Comparison of ENCODE assay signal across 23 mouse cellular contexts in the genomic region with DNA sequence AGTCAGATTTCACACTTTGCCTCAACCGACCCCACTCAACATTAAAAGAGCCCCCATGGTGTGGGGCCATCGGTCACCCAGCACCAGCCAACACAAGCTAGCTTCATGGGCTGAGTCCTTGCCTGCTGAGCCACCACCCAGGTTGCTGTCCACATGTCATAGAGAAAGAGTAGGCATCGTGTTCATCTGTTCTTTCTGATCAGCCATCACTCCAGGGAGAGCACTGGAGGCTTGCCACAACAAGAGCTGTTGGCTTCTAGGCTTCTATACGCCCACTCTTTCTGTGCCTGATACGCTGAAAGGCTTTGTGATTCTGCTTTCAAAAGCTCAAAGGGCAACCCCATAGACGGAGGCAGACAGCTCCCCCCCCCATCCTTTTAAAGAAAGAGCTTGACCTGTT.
A peak's percentile ranks its signal among the peaks of the same experiment; 100 is the strongest.
DNase-seq lines count a peak whose midpoint lies in the region; ATAC-seq and TF ChIP-seq lines count a peak whose summit lies in the region.
"Had no signal": no experiment of that assay in that cellular context is flagged by ENCODE, and none has a peak within 500 bp of the region (broad histone marks: within the 10 kb centered on the region; RNA-seq: fewer than 3 reads in every experiment).

No protein-coding gene starts in this region.

- no peak overlapping the region for H3K4me3 ChIP-seq in hindbrain, postnatal 0 days (ENCODE audit: low read length)
- no peak overlapping the region for H3K4me3 ChIP-seq in hindbrain, embryonic 14.5 days (replicated peaks; ENCODE audit: low read length)
- H3K4me3 ChIP-seq in forebrain, embryonic 11.5 days (ENCODE audit: low read depth, low read length) = no peak overlapping the region
- H3K4me3 ChIP-seq: heart, embryonic 12.5 days; liver, embryonic 13.5 days; myocyte; neural tube, embryonic 13.5 days; stomach, embryonic 15.5 days had no signal

- H3K4me2 ChIP-seq in hindbrain, postnatal 0 days (ENCODE audit: low read depth, low read length) = no peak overlapping the region
- no peak overlapping the region for H3K4me2 ChIP-seq in hindbrain, embryonic 14.5 days (replicated peaks)
- H3K4me2 ChIP-seq in forebrain, embryonic 11.5 days (ENCODE audit: low read depth, low read length, severe bottlenecking) = no peak overlapping the region
- H3K4me2 ChIP-seq: heart, embryonic 12.5 days; liver, embryonic 13.5 days; neural tube, embryonic 13.5 days; stomach, embryonic 15.5 days had no signal

- H3K4me1 ChIP-seq in hindbrain, postnatal 0 days (ENCODE audit: insufficient read depth, low read length) = 0 out of 2 replicates have a peak, but pooled peaks cover 4% of the 10 kb centered on the region
- H3K4me1 ChIP-seq in hindbrain, embryonic 14.5 days (replicated peaks; ENCODE audit: control insufficient read depth, insufficient read depth, low read length) = peaks cover 30% of the 10 kb centered on the region
- peaks cover 2% of the 10 kb centered on the region; the same call in 1 of the 2 replicates for H3K4me1 ChIP-seq in forebrain, embryonic 11.5 days (replicated peaks; ENCODE audit: control insufficient read depth, insufficient read depth, low read length)
- H3K4me1 ChIP-seq: heart, embryonic 12.5 days; liver, embryonic 13.5 days; stomach, embryonic 15.5 days had no signal

- H3K9ac ChIP-seq in hindbrain, postnatal 0 days (replicated peaks; ENCODE audit: low read length) = no peak overlapping the region
- no peak overlapping the region for H3K9ac ChIP-seq in hindbrain, embryonic 14.5 days
- H3K9ac ChIP-seq in forebrain, embryonic 11.5 days (ENCODE audit: low read length) = no peak overlapping the region
- H3K9ac ChIP-seq: heart, embryonic 12.5 days; liver, embryonic 13.5 days; neural tube, embryonic 13.5 days; stomach, embryonic 15.5 days had no signal

- ATAC-seq in hindbrain, postnatal 0 days = no peak
- no peak for ATAC-seq in hindbrain, embryonic 14.5 days (ENCODE audit: low FRiP score)
- ATAC-seq in forebrain, embryonic 11.5 days (replicated peaks; ENCODE audit: low FRiP score) = no peak
- ATAC-seq: forebrain, embryonic 14.5 days had no signal

- H3K27me3 ChIP-seq in hindbrain, postnatal 0 days (ENCODE audit: insufficient read depth, low read length) = no peaks in the 10 kb centered on the region
- no peaks in the 10 kb centered on the region for H3K27me3 ChIP-seq in hindbrain, embryonic 14.5 days (ENCODE audit: control insufficient read depth, insufficient read depth, low read length)
- no peaks in the 10 kb centered on the region for H3K27me3 ChIP-seq in forebrain, embryonic 11.5 days (ENCODE audit: control insufficient read depth, insufficient read depth, low read length)
- H3K27me3 ChIP-seq: heart, embryonic 12.5 days; stomach, embryonic 15.5 days had no signal

- DNase-seq in hindbrain, postnatal 0 days (ENCODE audit: low spot score) = peak; percentile 51
- DNase-seq in hindbrain, embryonic 14.5 days (ENCODE audit: low spot score) = no peak
- DNase-seq in brain, embryonic 14.5 days (ENCODE audit: low read depth) = peak; percentile 14
- peak; percentile 71 to 88 for DNase-seq in layer of hippocampus, adult 18-20 months (ENCODE audit: low spot score in 2 of 2)
- peak; percentile 64 to 83 for DNase-seq in layer of hippocampus, postnatal 14 days (ENCODE audit: low spot score in 2 of 2)
- no peak for DNase-seq in heart, adult 11 months
- no peak for DNase-seq in forebrain, embryonic 11.5 days (ENCODE audit: low spot score)
- DNase-seq: adrenal gland, adult 2 months; gastrocnemius, postnatal 10 days; heart, adult 18-20 months; heart, postnatal 10 days; kidney, adult 8-10 months; kidney, postnatal 10 days; liver, embryonic 13.5 days; lung, adult 2 months; lung, postnatal 14 days; midbrain, embryonic 14.5 days; thymus, postnatal 25 days had no signal

- H3K27ac ChIP-seq in hindbrain, postnatal 0 days = 0 out of 2 replicates have a peak overlapping the region, but pooled peaks have one; percentile 1
- H3K27ac ChIP-seq in hindbrain, embryonic 14.5 days = no peak overlapping the region
- H3K27ac ChIP-seq in forebrain, embryonic 11.5 days (ENCODE audit: low read depth, low read length) = no peak overlapping the region
- H3K27ac ChIP-seq: liver, embryonic 13.5 days; neural tube, embryonic 13.5 days; stomach, embryonic 15.5 days had no signal

- no peak for TF ChIP-seq POLR2A in brain, embryonic 14.5 days (IDR thresholded peaks at IDR 0.05; ENCODE audit: borderline replicate concordance, extremely low read depth, insufficient read depth, insufficient read length, poor library complexity, severe bottlenecking)

- no peak for TF ChIP-seq CTCF in hindbrain, postnatal 0 days (IDR thresholded peaks at IDR 0.05; ENCODE audit: low read depth)
- TF ChIP-seq CTCF in brain, embryonic 14.5 days (IDR thresholded peaks at IDR 0.05; ENCODE audit: borderline replicate concordance, extremely low read depth, insufficient read depth, insufficient read length) = no peak

- 54% methylated on average over 6 of the region's 6 CpGs for WGBS in hindbrain, postnatal 0 days
- WGBS in hindbrain, embryonic 14.5 days = 58% methylated on average over 6 of the region's 6 CpGs
- WGBS in forebrain, embryonic 11.5 days = 80% methylated on average over 6 of the region's 6 CpGs

- no peaks in the 10 kb centered on the region for H3K36me3 ChIP-seq in hindbrain, postnatal 0 days (ENCODE audit: insufficient read depth, low read length)
- H3K36me3 ChIP-seq in hindbrain, embryonic 14.5 days (replicated peaks; ENCODE audit: control insufficient read depth, insufficient read depth) = no peaks in the 10 kb centered on the region
- H3K36me3 ChIP-seq in forebrain, embryonic 11.5 days (ENCODE audit: control insufficient read depth, insufficient read depth, low read length) = no peaks in the 10 kb centered on the region
- H3K36me3 ChIP-seq: liver, embryonic 13.5 days; neural tube, embryonic 13.5 days; stomach, embryonic 15.5 days had no signal

- no peaks in the 10 kb centered on the region for H3K9me3 ChIP-seq in hindbrain, postnatal 0 days (ENCODE audit: low read length)
- no peaks in the 10 kb centered on the region for H3K9me3 ChIP-seq in hindbrain, embryonic 14.5 days (ENCODE audit: control insufficient read depth, low read length)
- H3K9me3 ChIP-seq in forebrain, embryonic 11.5 days (ENCODE audit: control insufficient read depth, low read length) = no peaks in the 10 kb centered on the region
- H3K9me3 ChIP-seq: neural tube, embryonic 13.5 days; stomach, embryonic 15.5 days had no signal

Comparison
In these comparisons a context has a peak if more than half of its experiments do, and no peak if none do; other contexts are left out.
1. DNase-seq: peak in hindbrain, postnatal 0 days (single experiment), brain, embryonic 14.5 days (single experiment), layer of hippocampus, adult 18-20 months (2 of 2) and layer of hippocampus, postnatal 14 days (2 of 2); none in hindbrain, embryonic 14.5 days (single experiment), heart, adult 11 months (single experiment) and forebrain, embryonic 11.5 days (single experiment).